Mouse (Mus musculus) A20 (cell line): Measurements from ENCODE around the gene Atp6v1c2.
A peak's percentile ranks its signal among the peaks of the same experiment; 100 is the strongest.

Experiments
- DNase-seq: peaks from one replicate; pipeline ENCODE4 v3.0.0-alpha.2; 2011; ENCODE audit warnings: low read depth, low spot score

The Atp6v1c2 gene

GRCm38 (mm10) chr12:17333459-17333858 is 4.3 kb upstream of the Atp6v1c2 start:
- DNase-seq, result no peak

- peak; percentile 32 for DNase-seq
Observed at GRCm38 (mm10) chr12:17324549-17325470, 4.3 kb downstream of the Atp6v1c2 start.

- no peak for DNase-seq
Observed at GRCm38 (mm10) chr12:17318453-17318852, 10.7 kb downstream of the Atp6v1c2 start.

- no peak for DNase-seq
Observed at GRCm38 (mm10) chr12:17317970-17318369, 11.2 kb downstream of the Atp6v1c2 start.

- no peak for DNase-seq
Observed at GRCm38 (mm10) chr12:17316096-17316495, 13.1 kb downstream of the Atp6v1c2 start.

GRCm38 (mm10) chr12:17310852-17311839 is 18.0 kb downstream of the Atp6v1c2 start:
- DNase-seq, result no peak

GRCm38 (mm10) chr12:17308246-17308645 is 20.9 kb downstream of the Atp6v1c2 start:
- no peak for DNase-seq

GRCm38 (mm10) chr12:17305445-17305844 is 23.7 kb downstream of the Atp6v1c2 start:
- DNase-seq, result no peak

- no peak for DNase-seq
Observed at GRCm38 (mm10) chr12:17299902-17300301, 29.3 kb downstream of the Atp6v1c2 start.

GRCm38 (mm10) chr12:17296899-17297298 is 32.3 kb downstream of the Atp6v1c2 start:
- no peak for DNase-seq

GRCm38 (mm10) chr12:17290569-17290968 is 38.6 kb downstream of the Atp6v1c2 start:
- no peak for DNase-seq

GRCm38 (mm10) chr12:17289913-17290312 is 39.2 kb downstream of the Atp6v1c2 start:
- DNase-seq, result no peak

- DNase-seq, result no peak
Observed at GRCm38 (mm10) chr12:17289060-17289459, 40.1 kb downstream of the Atp6v1c2 start.

GRCm38 (mm10) chr12:17288496-17288895 is 40.7 kb downstream of the Atp6v1c2 start:
- no peak for DNase-seq

GRCm38 (mm10) chr12:17273841-17274240 is 55.3 kb downstream of the Atp6v1c2 start:
- no peak for DNase-seq

GRCm38 (mm10) chr12:17271272-17271671 is 57.9 kb downstream of the Atp6v1c2 start:
- DNase-seq, result peak; percentile 85

GRCm38 (mm10) chr12:17267316-17267715 is 61.8 kb downstream of the Atp6v1c2 start:
- peak; percentile 35 for DNase-seq

GRCm38 (mm10) chr12:17266673-17266990 is 62.5 kb downstream of the Atp6v1c2 start:
- no peak for DNase-seq

GRCm38 (mm10) chr12:17265971-17266672 is 63.0 kb downstream of the Atp6v1c2 start, which contains the start of gene Pdia6:
TSS of gene Pdia6 (plus strand) at chr12:17266545.
- DNase-seq, result peak; percentile 96

- DNase-seq, result no peak
Observed at GRCm38 (mm10) chr12:17264826-17265225, 64.3 kb downstream of the Atp6v1c2 start.

- DNase-seq, result no peak
Observed at GRCm38 (mm10) chr12:17263881-17264280, 65.3 kb downstream of the Atp6v1c2 start.
